Mouse (Mus musculus) liver, adult 2 months (tissue): ENCODE data around the gene Ppm1l. TPM values are rescaled to one million over a fixed set of nuclear protein-coding genes. Genes with fewer than 3 reads are reported as not detected.

Experiments used
- DNase-seq: peaks from one replicate; pipeline ENCODE4 v3.0.0-alpha.2; 2011; ENCODE audit warnings: low read depth, low spot score; ENCODE audit errors: extremely low read depth
- H3K27ac ChIP-seq: fragments of 200-500 bp; replicated peaks from 2 replicates; pipeline ENCODE4 v1.5.1; 2012; ENCODE audit warnings: low read depth, mild to moderate bottlenecking, control low read depth, inconsistent platforms, low read length; ENCODE audit not compliant: insufficient read depth
- H3K27me3 ChIP-seq: fragments of 200-500 bp; 2 replicates; pipeline ENCODE4 v1.6.1; 2012; ENCODE audit warnings: mild to moderate bottlenecking, moderate library complexity, low read length, inconsistent platforms; ENCODE audit not compliant: control insufficient read depth, insufficient read depth
- H3K36me3 ChIP-seq: fragments of 200-500 bp; 2 replicates; pipeline ENCODE4 v1.6.1; 2012; ENCODE audit warnings: low read length, inconsistent platforms; ENCODE audit not compliant: control insufficient read depth, insufficient read depth
- H3K4me1 ChIP-seq: fragments of 200-500 bp; 2 replicates; pipeline ENCODE4 v1.6.1; 2011; ENCODE audit warnings: low read length; ENCODE audit not compliant: control insufficient read depth, insufficient read depth
- H3K4me3 ChIP-seq: fragments of 200-500 bp; 2 replicates; pipeline ENCODE4 v1.5.1; 2011; ENCODE audit warnings: low read depth, mild to moderate bottlenecking, control low read depth, low read length, moderate library complexity; ENCODE audit not compliant: insufficient read depth
- H3K79me2 ChIP-seq: fragments of 200-500 bp; 2 replicates; pipeline ENCODE4 v1.6.1; 2012; ENCODE audit warnings: inconsistent platforms, mild to moderate bottlenecking, low read length, moderate library complexity; ENCODE audit not compliant: control insufficient read depth, insufficient read depth
- H3K9ac ChIP-seq: fragments of 200-500 bp; 2 replicates; pipeline ENCODE4 v1.6.1; 2012; ENCODE audit warnings: low read depth, mild to moderate bottlenecking, control low read depth, inconsistent platforms, low read length
- CTCF ChIP-seq: fragments of 200-500 bp; IDR thresholded peaks from 2 replicates; pipeline ENCODE4 v1.5.1; 2011; ENCODE audit warnings: low read depth, low read length, control low read depth
- POLR2A ChIP-seq: fragments of 200-500 bp; IDR thresholded peaks from 2 replicates; pipeline ENCODE4 v1.6.1; 2011; ENCODE audit warnings: low read length, control low read depth; ENCODE audit not compliant: insufficient read depth; ENCODE audit errors: extremely low read depth
- WGBS: fragments of 180-500 bp; shearing (Covaris S2); methylation state at CpG from one replicate; pipeline ENCODE4 v1.1.7; 2018; 5-methylcytosine and 5-hydroxymethylcytosine counted together
- polyA plus RNA-seq: library from polyadenylated mRNA; depleted of rRNA; stranded (reverse); fragments of >200 nt; gene quantifications from 2 replicates; pipeline ENCODE4 v1.2.3, GENCODE M21; 2012
- total RNA-seq: library from RNA; depleted of rRNA; stranded (reverse); fragments of >200 nt; gene quantifications from 2 replicates; pipeline ENCODE4 v1.2.3, GENCODE M21; 2014

Ppm1l gene
- total and polyA plus RNA-seq, 2 experiments, result 1.9 to 3.3 TPM

DNA sequence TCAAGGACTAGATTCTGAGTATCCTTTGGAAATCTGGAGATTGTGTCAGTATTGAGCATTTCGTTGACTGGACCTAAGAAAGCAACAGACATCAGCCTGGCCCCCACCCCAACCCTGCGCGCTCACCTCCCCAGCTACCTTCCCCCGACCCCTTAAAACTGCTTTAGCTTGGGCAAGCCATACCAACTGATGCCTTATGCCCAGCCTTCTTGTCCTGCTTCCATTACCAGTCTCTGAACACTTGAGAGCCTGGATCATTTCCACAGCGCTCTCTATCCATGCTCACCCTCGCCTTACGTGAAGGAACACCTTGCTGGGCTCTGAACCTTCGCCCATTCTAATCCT, 41.9 kb downstream of the Ppm1l start:
- H3K9ac ChIP-seq, result no peak overlapping the region
- no peaks in the 10 kb centered on the region for H3K27me3 ChIP-seq
- H3K27ac ChIP-seq, result no peak overlapping the region
- 92% methylated on average over 8 of the region's 8 CpGs for WGBS
- TF ChIP-seq POLR2A, result no peak
- TF ChIP-seq CTCF, result no peak
- H3K4me1 ChIP-seq, result peaks cover 14% of the 10 kb centered on the region; the same call in 1 of the 2 replicates
- DNase-seq, result no peak
- no peaks in the 10 kb centered on the region for H3K36me3 ChIP-seq
- H3K79me2 ChIP-seq, result no peaks in the 10 kb centered on the region; the same call in 1 of the 2 replicates
- H3K4me3 ChIP-seq, result no peak overlapping the region

DNA sequence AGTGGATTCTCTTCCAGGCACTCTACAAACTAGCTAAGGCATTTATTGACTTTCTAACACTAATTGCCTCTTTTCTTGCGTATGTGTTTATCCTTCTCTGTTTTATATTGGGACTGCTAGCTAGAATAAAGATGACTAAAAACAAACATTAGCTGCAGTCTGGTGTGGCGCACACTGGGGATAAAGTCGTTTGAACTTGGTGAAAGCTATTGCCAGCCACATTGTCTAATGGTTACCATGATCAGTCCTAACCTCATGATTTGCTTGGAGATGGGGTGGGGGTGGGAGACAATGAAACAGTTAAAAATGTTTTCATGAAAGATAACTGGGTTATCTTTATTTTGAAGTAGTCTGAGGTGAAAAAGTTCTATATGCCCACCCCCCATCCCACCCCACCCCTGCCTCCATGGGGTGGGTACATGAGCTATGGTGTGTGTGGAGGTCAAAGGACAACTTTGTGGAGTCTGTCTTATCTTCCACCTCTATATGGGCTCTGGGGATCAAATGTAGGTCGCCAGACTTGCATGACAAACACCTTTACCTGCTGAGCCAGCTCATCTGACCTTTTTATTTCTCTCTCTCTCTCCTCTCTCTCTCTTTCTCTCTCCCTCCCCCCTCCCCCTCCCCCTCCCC, 43.7 kb downstream of the Ppm1l start:
- DNase-seq, result no peak

DNA sequence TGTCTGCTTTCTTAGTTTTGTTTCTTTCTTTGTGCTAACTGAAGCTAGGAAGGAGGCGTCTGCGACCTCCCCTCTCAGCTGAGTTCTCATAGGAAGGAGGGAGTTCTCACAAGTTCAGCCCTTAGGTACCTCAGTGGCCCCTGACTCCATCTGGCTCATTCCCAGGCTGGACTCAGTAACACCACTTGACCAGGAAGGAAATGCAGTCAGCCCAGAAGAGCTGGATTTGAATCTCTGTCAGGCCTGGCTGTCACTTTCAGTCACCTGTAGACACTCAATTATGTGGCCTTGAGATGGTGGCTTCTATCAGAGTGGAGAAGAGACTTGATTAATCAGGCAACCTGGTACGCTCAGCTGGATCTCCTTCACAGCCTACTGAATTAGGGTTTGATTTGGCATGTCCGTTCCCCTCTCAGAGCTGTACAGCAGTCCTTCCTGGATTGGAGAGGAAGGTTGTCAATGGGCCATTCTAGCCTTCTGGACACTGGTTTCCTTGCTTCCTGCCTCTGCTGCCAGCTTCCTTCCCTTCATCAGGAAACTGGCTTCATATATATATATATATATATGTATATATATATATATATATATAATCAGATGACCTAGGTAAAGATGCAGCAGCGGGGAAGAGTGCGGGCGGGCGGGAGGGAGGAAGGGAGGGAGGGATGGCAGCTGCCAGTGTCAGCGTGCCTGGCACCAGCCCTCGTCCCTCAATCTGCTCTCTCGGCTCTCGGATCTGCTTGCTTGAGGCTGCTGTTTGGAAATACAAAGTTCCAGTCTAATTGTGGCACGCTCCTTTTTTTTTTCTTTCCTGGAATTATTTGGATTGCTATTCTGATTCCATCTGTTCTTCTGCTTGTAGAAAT, 45.1 kb downstream of the Ppm1l start:
- Histone ChIP-seq H3K9ac (no peak overlapping the region), H3K36me3 (no peaks in the 10 kb centered on the region), H3K27me3 (no peaks in the 10 kb centered on the region), H3K27ac (no peak overlapping the region), H3K4me1 (peaks cover 12% of the 10 kb centered on the region; the same call in 1 of the 2 replicates), H3K4me3 (no peak overlapping the region), H3K79me2 (peaks cover 7% of the 10 kb centered on the region; the same call in 1 of the 2 replicates)
- no peak for TF ChIP-seq POLR2A
- TF ChIP-seq CTCF, result no peak
- DNase-seq, result peak; percentile 65
- 69% methylated on average over 13 of the region's 13 CpGs for WGBS

More for the DNA sequence above, 43.7 kb downstream of the Ppm1l start:
- no peak overlapping the region for H3K9ac ChIP-seq
- no peak overlapping the region for H3K4me3 ChIP-seq
- H3K79me2 ChIP-seq, result peaks cover 4% of the 10 kb centered on the region; the same call in 1 of the 2 replicates
- no peak overlapping the region for H3K27ac ChIP-seq
- WGBS, result 34% methylated on average over 4 of the region's 4 CpGs
- H3K27me3 ChIP-seq, result no peaks in the 10 kb centered on the region
- H3K36me3 ChIP-seq, result no peaks in the 10 kb centered on the region
- TF ChIP-seq POLR2A (no peak), CTCF (no peak)
- H3K4me1 ChIP-seq, result peaks cover 12% of the 10 kb centered on the region; the same call in 1 of the 2 replicates

DNA sequence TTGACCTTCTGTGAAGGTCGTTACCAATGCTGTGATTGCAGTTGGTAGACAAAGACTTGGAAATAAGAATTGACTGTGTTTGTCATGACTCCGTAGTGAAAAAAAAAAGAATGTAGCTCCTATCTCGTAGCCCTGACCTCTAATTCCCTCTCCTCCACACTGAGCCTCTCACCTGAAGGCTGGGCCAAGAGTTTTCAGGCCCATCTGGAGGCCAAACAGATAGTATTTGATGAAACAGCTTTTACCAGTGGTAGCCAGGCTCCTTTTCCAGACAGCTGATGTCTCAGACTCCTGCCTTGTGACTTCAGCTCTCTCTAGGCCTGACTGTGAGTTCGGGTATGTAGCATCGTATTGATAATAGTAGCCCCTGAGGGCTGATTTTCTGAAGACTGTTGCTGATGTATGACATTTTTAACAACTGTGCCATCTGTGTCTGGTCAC, 45.7 kb downstream of the Ppm1l start:
- no peak for DNase-seq
- 57% methylated on average over 5 of the region's 5 CpGs for WGBS
- Histone ChIP-seq H3K27ac (no peak overlapping the region), H3K4me3 (no peak overlapping the region), H3K27me3 (no peaks in the 10 kb centered on the region), H3K36me3 (no peaks in the 10 kb centered on the region), H3K79me2 (peaks cover 7% of the 10 kb centered on the region; the same call in 1 of the 2 replicates), H3K9ac (no peak overlapping the region), H3K4me1 (peaks cover 12% of the 10 kb centered on the region; the same call in 1 of the 2 replicates)
- TF ChIP-seq CTCF, result no peak
- TF ChIP-seq POLR2A, result no peak

DNA sequence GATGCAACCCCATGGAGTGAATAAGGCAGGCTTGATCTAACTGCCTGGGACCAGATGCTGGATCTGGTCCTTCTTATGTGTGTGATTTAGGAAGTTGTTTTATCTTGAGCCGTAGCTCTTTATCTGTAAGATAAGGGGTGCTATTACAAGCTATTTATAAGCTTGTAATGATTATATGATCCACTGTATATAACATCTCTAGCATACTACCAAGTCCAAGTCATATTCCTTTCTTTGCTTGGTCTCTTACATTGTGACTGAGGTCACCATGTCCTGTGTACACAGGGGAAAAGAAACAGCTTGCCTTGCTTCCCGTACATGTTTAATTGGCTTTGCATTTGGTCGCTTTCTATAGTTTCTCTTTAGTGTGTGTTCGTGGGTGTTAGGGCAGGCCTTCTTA, 46.2 kb downstream of the Ppm1l start:
- no peak for TF ChIP-seq CTCF
- TF ChIP-seq POLR2A, result no peak
- no peak overlapping the region for H3K27ac ChIP-seq
- WGBS, result 87% methylated on average over 4 of the region's 4 CpGs

More for the DNA sequence above, 46.2 kb downstream of the Ppm1l start:
- no peak for DNase-seq
- H3K4me1 ChIP-seq, result peaks cover 11% of the 10 kb centered on the region; the same call in 1 of the 2 replicates
- peaks cover 7% of the 10 kb centered on the region; the same call in 1 of the 2 replicates for H3K79me2 ChIP-seq
- H3K27me3 ChIP-seq, result no peaks in the 10 kb centered on the region
- no peaks in the 10 kb centered on the region for H3K36me3 ChIP-seq
- H3K4me3 ChIP-seq, result no peak overlapping the region
- H3K9ac ChIP-seq, result no peak overlapping the region
